Mouse (Mus musculus) stomach, postnatal 0 days (tissue): Measurements from ENCODE around the gene Sh3kbp1. TPM values are rescaled to one million over a fixed set of nuclear protein-coding genes. Genes with fewer than 3 reads are reported as not detected.
A peak's percentile ranks its signal among the peaks of the same experiment; 100 is the strongest.

Experiments
- ATAC-seq: fragments of 200-750 bp; cut with Nextera tagmentation; 2 replicates; pipeline ENCODE4 v1.8.0; 2017; ENCODE audit not compliant: low FRiP score, low TSS enrichment
- DNase-seq: peaks from one replicate; pipeline ENCODE4 v3.0.0-alpha.2; 2016; ENCODE audit warnings: low spot score
- H3K27ac ChIP-seq: fragments of 300-500 bp; sonication (generic); replicated peaks from 2 replicates; pipeline ENCODE4 v1.5.1; 2014; ENCODE audit warnings: mild to moderate bottlenecking, control low read depth
- H3K27me3 ChIP-seq: fragments of 300-500 bp; sonication (generic); 2 replicates; pipeline ENCODE4 v1.6.1; 2014; ENCODE audit warnings: low read length; ENCODE audit not compliant: control insufficient read depth, insufficient read depth
- H3K36me3 ChIP-seq: fragments of 300-500 bp; sonication (generic); 2 replicates; pipeline ENCODE4 v1.6.1; 2014; ENCODE audit warnings: low read length, mixed read lengths; ENCODE audit not compliant: control insufficient read depth, insufficient read depth
- H3K4me1 ChIP-seq: fragments of 300-500 bp; sonication (generic); replicated peaks from 2 replicates; pipeline ENCODE4 v1.6.1; 2014; ENCODE audit warnings: antibody characterized with exemption; ENCODE audit not compliant: control insufficient read depth, insufficient read depth
- H3K4me2 ChIP-seq: fragments of 300-500 bp; sonication (generic); replicated peaks from 2 replicates; pipeline ENCODE4 v1.6.1; 2014; ENCODE audit warnings: low read depth, mild to moderate bottlenecking, control low read depth, moderate library complexity
- H3K4me3 ChIP-seq: fragments of 300-500 bp; sonication (generic); 2 replicates; pipeline ENCODE4 v1.5.1; 2014; ENCODE audit warnings: low read depth, low read length, control low read depth
- H3K9ac ChIP-seq: fragments of 300-500 bp; sonication (generic); 2 replicates; pipeline ENCODE4 v1.6.1; 2014; ENCODE audit warnings: mild to moderate bottlenecking, low read length, control low read depth, mixed read lengths
- H3K9me3 ChIP-seq: fragments of 300-500 bp; sonication (generic); 2 replicates; pipeline ENCODE4 v1.6.1; 2016; ENCODE audit warnings: low read length; ENCODE audit not compliant: control insufficient read depth
- CTCF ChIP-seq: IDR thresholded peaks from 2 replicates; pipeline ENCODE4 v1.5.1; 2016; ENCODE audit warnings: antibody characterized with exemption, low read depth, mild to moderate bottlenecking, moderate library complexity
- EP300 ChIP-seq: optimal IDR thresholded peaks from 2 replicates; pipeline ENCODE3; 2016; ENCODE audit warnings: antibody characterized with exemption
- WGBS: fragments of 180-500 bp; shearing (Covaris S2); extraction: QIAGEN DNeasy Blood & Tissue Kit; methylation state at CpG from one replicate; pipeline ENCODE4 v1.1.7; 2014; 5-methylcytosine and 5-hydroxymethylcytosine counted together
- polyA plus RNA-seq: library from polyadenylated mRNA; unstranded; fragments of >200 nt; fragmentation: Nextera tagmentation; extraction: Ambion mirVana; gene quantifications from 2 replicates; pipeline ENCODE4 v1.2.1, GENCODE M21; 2015

Sh3kbp1 gene
- polyA plus RNA-seq, 1 experiment from 2014 or later = 13.3 TPM

GRCm38 (mm10) chrX:159671388-159671787 lies 44.3 kb downstream of the Sh3kbp1 start:
- no peaks in the 10 kb centered on the region for H3K9me3 ChIP-seq
- H3K27me3 ChIP-seq = no peaks in the 10 kb centered on the region
- WGBS = 84% methylated on average over 7 of the region's 7 CpGs
- H3K4me1 ChIP-seq = no peaks in the 10 kb centered on the region
- H3K36me3 ChIP-seq = no peaks in the 10 kb centered on the region
- TF ChIP-seq EP300 = no peak
- TF ChIP-seq CTCF = peak; percentile 40; the same call in 1 of the 2 replicates
- no peak overlapping the region for H3K27ac ChIP-seq
- DNase-seq = no peak
- no peak overlapping the region for H3K9ac ChIP-seq
- no peak for ATAC-seq
- no peak overlapping the region for H3K4me2 ChIP-seq
- H3K4me3 ChIP-seq = no peak overlapping the region

- 46% methylated on average over 2 of the region's 2 CpGs for WGBS
- no peak for DNase-seq
Measured at GRCm38 (mm10) chrX:159672466-159672865, 45.4 kb downstream of the Sh3kbp1 start.

GRCm38 (mm10) chrX:159676242-159676641 lies 49.2 kb downstream of the Sh3kbp1 start:
- Histone ChIP-seq H3K4me2 (no peak overlapping the region), H3K9me3 (no peaks in the 10 kb centered on the region), H3K27me3 (no peaks in the 10 kb centered on the region), H3K4me1 (no peaks in the 10 kb centered on the region), H3K4me3 (no peak overlapping the region), H3K9ac (no peak overlapping the region), H3K36me3 (no peaks in the 10 kb centered on the region), H3K27ac (no peak overlapping the region)
- ATAC-seq (no peak), DNase-seq (no peak)
- TF ChIP-seq EP300 = no peak
- TF ChIP-seq CTCF = no peak
- 13% methylated on average over 2 of the region's 2 CpGs for WGBS

More at GRCm38 (mm10) chrX:159672466-159672865, 45.4 kb downstream of the Sh3kbp1 start:
- TF ChIP-seq EP300 = no peak
- no peak for TF ChIP-seq CTCF
- no peaks in the 10 kb centered on the region for H3K27me3 ChIP-seq
- H3K4me3 ChIP-seq = no peak overlapping the region
- ATAC-seq = no peak
- no peaks in the 10 kb centered on the region for H3K9me3 ChIP-seq
- H3K4me2 ChIP-seq = no peak overlapping the region
- no peak overlapping the region for H3K27ac ChIP-seq
- no peak overlapping the region for H3K9ac ChIP-seq
- H3K4me1 ChIP-seq = no peaks in the 10 kb centered on the region
- H3K36me3 ChIP-seq = no peaks in the 10 kb centered on the region

- Histone ChIP-seq H3K27me3 (no peaks in the 10 kb centered on the region), H3K36me3 (no peaks in the 10 kb centered on the region), H3K9me3 (no peaks in the 10 kb centered on the region), H3K4me3 (no peak overlapping the region), H3K9ac (no peak overlapping the region), H3K27ac (no peak overlapping the region), H3K4me2 (no peak overlapping the region), H3K4me1 (no peaks in the 10 kb centered on the region)
- ATAC-seq = no peak
- TF ChIP-seq EP300 = no peak
- TF ChIP-seq CTCF = peak; percentile 35; the same call in 1 of the 2 replicates
- no peak for DNase-seq
- 73% methylated on average over 4 of the region's 4 CpGs for WGBS
Measured at GRCm38 (mm10) chrX:159677585-159678319, 50.7 kb downstream of the Sh3kbp1 start.

- no peak for DNase-seq
- Histone ChIP-seq H3K27ac (no peak overlapping the region), H3K9me3 (no peaks in the 10 kb centered on the region), H3K4me1 (no peaks in the 10 kb centered on the region), H3K36me3 (no peaks in the 10 kb centered on the region), H3K27me3 (no peaks in the 10 kb centered on the region), H3K4me3 (no peak overlapping the region), H3K9ac (no peak overlapping the region), H3K4me2 (no peak overlapping the region)
- WGBS = 55% methylated on average over 5 of the region's 5 CpGs
- TF ChIP-seq EP300 (no peak), CTCF (no peak)
- no peak for ATAC-seq
Measured at GRCm38 (mm10) chrX:159678320-159678835, 51.3 kb downstream of the Sh3kbp1 start.

GRCm38 (mm10) chrX:159685521-159685920 lies 58.4 kb downstream of the Sh3kbp1 start:
- H3K9ac ChIP-seq = no peak overlapping the region
- 64% methylated on average over 1 of the region's 1 CpGs for WGBS
- no peaks in the 10 kb centered on the region for H3K9me3 ChIP-seq
- DNase-seq (no peak), ATAC-seq (no peak)
- no peak for TF ChIP-seq EP300
- TF ChIP-seq CTCF = no peak
- no peak overlapping the region for H3K27ac ChIP-seq
- no peaks in the 10 kb centered on the region for H3K4me1 ChIP-seq
- H3K4me3 ChIP-seq = no peak overlapping the region
- no peaks in the 10 kb centered on the region for H3K36me3 ChIP-seq
- no peak overlapping the region for H3K4me2 ChIP-seq
- no peaks in the 10 kb centered on the region for H3K27me3 ChIP-seq
